Mouse (Mus musculus) naive thymus-derived CD4-positive, alpha-beta T cell, adult 2 months (primary cell): ENCODE measurements at regions not wholly inside any gene's neighbourhood (a gene's known extent, or its start where the extent isn't known, plus 50 kb on each side); places are given as distances from the start of the nearest gene placed in this dataset.

Experiments used
- DNase-seq: peaks from one replicate; pipeline ENCODE4 v3.0.0-alpha.2; 2011; ENCODE audit warnings: low read depth

GRCm38 (mm10) chr13:28697796-28698678, 255.5 kb downstream of the Sox4 start:
- DNase-seq = no peak

GRCm38 (mm10) chr13:28693078-28693477, 260.4 kb downstream of the Sox4 start:
- DNase-seq = peak; percentile 27

GRCm38 (mm10) chr13:28692587-28692986, 260.9 kb downstream of the Sox4 start:
- DNase-seq = no peak

- DNase-seq = no peak
These were observed 262.9 kb downstream of the Sox4 start for GRCm38 (mm10) chr13:28690511-28691160.

- DNase-seq = no peak
These were observed 265.7 kb downstream of the Sox4 start for GRCm38 (mm10) chr13:28687838-28688237.

- DNase-seq = no peak
These were observed 269.2 kb downstream of the Sox4 start for GRCm38 (mm10) chr13:28684311-28684710.

GRCm38 (mm10) chr13:28680266-28680665, 273.2 kb downstream of the Sox4 start:
- DNase-seq = no peak

- DNase-seq = no peak
These were observed 279.9 kb downstream of the Sox4 start for GRCm38 (mm10) chr13:28673622-28674021.

GRCm38 (mm10) chr13:28671543-28671942, 282.0 kb downstream of the Sox4 start:
- no peak for DNase-seq

GRCm38 (mm10) chr13:28669832-28670585, 283.5 kb downstream of the Sox4 start:
- no peak for DNase-seq

- no peak for DNase-seq
These were observed 286.7 kb downstream of the Sox4 start for GRCm38 (mm10) chr13:28666832-28667231.

GRCm38 (mm10) chr13:28665150-28665549, 288.4 kb downstream of the Sox4 start:
- no peak for DNase-seq

GRCm38 (mm10) chr13:28664698-28665097, 288.8 kb downstream of the Sox4 start:
- DNase-seq = no peak

- peak; percentile 33 for DNase-seq
These were observed 289.4 kb downstream of the Sox4 start for GRCm38 (mm10) chr13:28663950-28664681.

- no peak for DNase-seq
These were observed 290.1 kb downstream of the Sox4 start for GRCm38 (mm10) chr13:28663459-28663858.

GRCm38 (mm10) chr13:28662316-28662752, 291.2 kb downstream of the Sox4 start:
- DNase-seq = no peak

- DNase-seq = no peak
These were observed 293.4 kb downstream of the Sox4 start for GRCm38 (mm10) chr13:28660151-28660550.

GRCm38 (mm10) chr13:28658652-28659051, 294.9 kb downstream of the Sox4 start:
- no peak for DNase-seq

GRCm38 (mm10) chr13:28654883-28655282, 298.6 kb downstream of the Sox4 start:
- DNase-seq = no peak

- no peak for DNase-seq
These were observed 300.2 kb downstream of the Sox4 start for GRCm38 (mm10) chr13:28653362-28653761.

- no peak for DNase-seq
These were observed 301.7 kb downstream of the Sox4 start for GRCm38 (mm10) chr13:28651810-28652209.

- DNase-seq = no peak
These were observed 307.6 kb downstream of the Sox4 start for GRCm38 (mm10) chr13:28645881-28646280.
